Mouse (Mus musculus) CD4-positive, CD25-positive, alpha-beta regulatory T cell, adult 2 months (primary cell): ENCODE measurements at regions not wholly inside any gene's neighbourhood (a gene's known extent, or its start where the extent isn't known, plus 50 kb on each side); places are given as distances from the start of the nearest gene placed in this dataset.

Experiments
- DNase-seq: peaks from one replicate; pipeline ENCODE4 v3.0.0-alpha.2; 2012; ENCODE audit warnings: low read depth, low spot score

- DNase-seq = no peak
Measured at GRCm38 (mm10) chr13:39161980-39162379, 201.3 kb upstream of the Slc35b3 start.

DNA sequence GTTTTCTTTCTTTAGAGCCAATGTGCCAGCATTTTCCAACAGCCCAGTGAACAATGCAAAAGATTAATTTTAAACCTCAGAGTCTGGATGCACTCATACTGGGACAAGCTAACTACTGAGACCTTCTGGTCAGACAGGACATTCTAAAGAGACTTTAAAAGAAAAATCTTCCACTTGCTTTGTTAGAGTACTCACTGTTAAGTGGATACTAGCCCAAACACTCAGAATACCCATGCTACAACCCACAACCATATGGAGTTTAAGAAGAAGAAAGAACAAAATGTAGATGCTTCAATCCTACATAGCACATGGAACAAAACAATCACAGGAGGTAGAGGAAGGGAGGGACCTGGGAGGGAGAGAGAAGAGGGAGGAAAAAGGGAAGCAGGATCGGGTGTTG lies 167.3 kb upstream of the Slc35b3 start:
- DNase-seq = no peak

- no peak for DNase-seq
Measured at GRCm38 (mm10) chr13:39092058-39092457, 131.4 kb upstream of the Slc35b3 start.

- DNase-seq = no peak
Measured at GRCm38 (mm10) chr13:39084544-39084943, 123.9 kb upstream of the Slc35b3 start.

DNA sequence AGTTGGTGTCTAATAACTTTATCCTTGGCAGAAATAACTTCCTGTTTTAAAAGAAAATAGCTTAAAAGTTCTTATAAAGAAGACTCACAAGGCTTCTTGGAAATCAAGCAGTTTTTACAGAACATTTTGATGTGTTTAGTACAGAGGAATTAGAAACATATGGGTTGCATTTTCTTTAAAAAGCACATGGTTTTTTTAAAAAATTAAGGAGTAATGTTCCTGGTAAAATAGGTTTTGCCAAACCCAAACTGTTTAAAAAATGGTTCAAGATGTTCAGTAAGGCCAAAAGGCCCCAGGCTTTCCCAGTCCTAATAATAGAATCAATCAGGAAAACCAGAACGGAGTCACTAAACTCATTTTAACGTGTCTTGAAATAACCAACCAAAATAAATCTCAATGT lies 113.5 kb upstream of the Slc35b3 start:
- DNase-seq = no peak

- DNase-seq = no peak
Measured at GRCm38 (mm10) chr13:39032263-39032662, 71.6 kb upstream of the Slc35b3 start.

DNA sequence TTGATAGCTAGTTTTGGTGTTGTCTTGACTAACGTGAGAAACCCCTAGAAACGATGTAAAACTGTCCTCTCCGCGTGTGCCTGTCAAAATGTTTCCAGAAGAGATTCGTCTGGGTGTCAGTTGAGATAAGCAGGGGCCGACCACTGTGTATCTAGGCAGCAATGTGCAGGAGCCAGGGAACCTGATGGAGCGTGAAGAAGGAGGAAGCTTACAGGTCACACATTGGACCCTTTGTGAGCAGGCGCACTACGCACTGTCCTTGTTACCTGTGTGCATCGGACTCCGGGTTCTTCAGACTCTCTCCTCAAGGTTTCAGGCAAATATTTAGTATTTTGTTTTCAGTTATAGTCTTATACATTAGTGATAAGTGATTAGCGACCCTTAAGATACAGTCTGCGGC lies 59.5 kb upstream of the Slc35b3 start:
- DNase-seq = no peak

GRCm38 (mm10) chr13:39011696-39012095 lies 51.0 kb upstream of the Slc35b3 start:
- peak; percentile 79 for DNase-seq
